ENCODE assay signal across 18 mouse cellular contexts in the genomic region with DNA sequence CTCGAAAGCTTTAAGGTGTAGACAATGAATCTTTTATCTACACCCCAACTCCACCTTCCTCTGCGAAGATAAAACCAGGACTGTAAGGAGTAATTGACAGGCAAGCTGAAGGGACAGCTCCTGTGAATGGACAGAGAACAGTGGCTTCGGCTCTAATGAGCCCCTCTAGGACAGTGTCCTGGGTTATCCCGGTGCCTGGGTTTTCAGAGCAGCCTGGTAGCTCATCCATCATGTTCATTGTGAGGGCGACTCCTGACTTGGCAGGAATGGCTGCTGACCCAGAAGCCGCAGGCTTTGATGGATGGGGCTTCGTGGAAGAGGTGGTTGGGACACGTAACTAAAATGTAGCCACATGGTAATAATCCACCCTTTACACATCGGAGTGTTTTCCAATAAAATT. TPM values are rescaled to one million over a fixed set of nuclear protein-coding genes. Genes with fewer than 3 reads are reported as not detected.
"Had no signal": no experiment of that assay in that cellular context is flagged by ENCODE, and none has a peak within 500 bp of the region (broad histone marks: within the 10 kb centered on the region; RNA-seq: fewer than 3 reads in every experiment).

No protein-coding gene starts in this region.

- H3K9ac ChIP-seq: limb, embryonic 13.5 days; liver, embryonic 12.5 days; liver, embryonic 15.5 days; lung, embryonic 15.5 days; neural tube, embryonic 13.5 days had no signal

- H3K27ac ChIP-seq: limb, embryonic 10.5 days; limb, embryonic 13.5 days; liver, embryonic 12.5 days; liver, embryonic 15.5 days; lung, embryonic 15.5 days; midbrain, embryonic 10.5 days had no signal

- H3K27me3 ChIP-seq: liver, embryonic 12.5 days; liver, embryonic 15.5 days; lung, embryonic 15.5 days had no signal

- H3K9me3 ChIP-seq: limb, embryonic 10.5 days; limb, embryonic 13.5 days; liver, embryonic 12.5 days; liver, embryonic 15.5 days; lung, embryonic 15.5 days; megakaryocyte, embryonic 14.5 days; midbrain, embryonic 10.5 days; neural tube, embryonic 13.5 days had no signal

- ATAC-seq: liver, embryonic 12.5 days had no signal

- H3K36me3 ChIP-seq: limb, embryonic 10.5 days; limb, embryonic 13.5 days; liver, embryonic 12.5 days; liver, embryonic 15.5 days; lung, embryonic 15.5 days; midbrain, embryonic 10.5 days; neural tube, embryonic 13.5 days had no signal

- H3K4me3 ChIP-seq: limb, embryonic 10.5 days; limb, embryonic 13.5 days; liver, embryonic 12.5 days; liver, embryonic 15.5 days; lung, embryonic 15.5 days; megakaryocyte, embryonic 14.5 days; midbrain, embryonic 10.5 days; neural tube, embryonic 13.5 days had no signal

- DNase-seq: kidney, adult 9 months; kidney, postnatal 14 days; kidney, postnatal 4 days; liver; lung, adult 18-20 months; lung, postnatal 10 days; lung, postnatal 36 days; midbrain, embryonic 14.5 days; thymus, adult 18-20 months; thymus, postnatal 4 days had no signal

- H3K4me1 ChIP-seq: megakaryocyte, embryonic 14.5 days had no signal

- H3K4me2 ChIP-seq: limb, embryonic 13.5 days; liver, embryonic 12.5 days; liver, embryonic 15.5 days; lung, embryonic 15.5 days; neural tube, embryonic 13.5 days had no signal

RNA-seq across cellular contexts. Expression of gene Ttc30a2, which starts 24.9 kb away (rescaled TPM):
- polyA plus RNA-seq: liver, embryonic 12.5 days had no signal
